ENCODE assay signal across 9 mouse cellular contexts in genomic region chr6:100380536-100380935, GRCm38 (mm10).
A peak's percentile ranks its signal among the peaks of the same experiment; 100 is the strongest.
DNase-seq lines count a peak whose midpoint lies in the region; ATAC-seq lines count a peak whose summit lies in the region.
"Had no signal": no experiment of that assay in that cellular context is flagged by ENCODE, and none has a peak within 500 bp of the region (broad histone marks: within the 10 kb centered on the region; RNA-seq: fewer than 3 reads in every experiment).

No protein-coding gene starts in this region.

- H3K4me2 ChIP-seq in embryonic facial prominence, embryonic 14.5 days (ENCODE audit: low read depth, low read length), result no peak overlapping the region
- peak overlapping the region; percentile 17 for H3K4me2 ChIP-seq in limb, embryonic 13.5 days (replicated peaks)

- H3K36me3 ChIP-seq in embryonic facial prominence, embryonic 14.5 days (ENCODE audit: control insufficient read depth, insufficient read depth, low read length), result no peaks in the 10 kb centered on the region
- H3K36me3 ChIP-seq in limb, embryonic 13.5 days, result no peaks in the 10 kb centered on the region

- H3K4me3 ChIP-seq in embryonic facial prominence, embryonic 14.5 days (ENCODE audit: low read depth, low read length), result no peak overlapping the region
- H3K4me3 ChIP-seq in limb, embryonic 13.5 days, result no peak overlapping the region
- H3K4me3 ChIP-seq: heart, adult 2 months had no signal

- WGBS in embryonic facial prominence, embryonic 14.5 days, result 16% methylated on average over 6 of the region's 6 CpGs
- 21% methylated on average over 6 of the region's 6 CpGs for WGBS in limb, embryonic 13.5 days

- H3K9ac ChIP-seq in embryonic facial prominence, embryonic 14.5 days (ENCODE audit: low read depth, low read length), result no peak overlapping the region
- H3K9ac ChIP-seq in limb, embryonic 13.5 days, result no peak overlapping the region

- H3K4me1 ChIP-seq in embryonic facial prominence, embryonic 14.5 days (ENCODE audit: control insufficient read depth, insufficient read depth, low read length), result peaks cover 33% of the 10 kb centered on the region
- H3K4me1 ChIP-seq in limb, embryonic 13.5 days, result peaks cover 38% of the 10 kb centered on the region

- no peak overlapping the region for H3K27ac ChIP-seq in embryonic facial prominence, embryonic 14.5 days (replicated peaks; ENCODE audit: low read depth, low read length)
- H3K27ac ChIP-seq in limb, embryonic 13.5 days, result peak overlapping the region; percentile 52
- H3K27ac ChIP-seq: heart, adult 2 months had no signal

- intact Hi-C loops in left cerebral cortex, postnatal 36 days (cut with DNase I), result no loop called here

- peak; percentile 38 for DNase-seq in right cerebral cortex, postnatal 14 days
- no peak for DNase-seq in right cerebral cortex, adult 18-20 months
- peak; percentile 89 for DNase-seq in embryonic facial prominence, embryonic 14.5 days (ENCODE audit: low spot score)
- peak; percentile 30 for DNase-seq in yolk sac, embryonic 10.5 days (ENCODE audit: low spot score)
- DNase-seq in left cerebral cortex, postnatal 36 days (ENCODE audit: low spot score in 2 of 2), result no peak
- no peak for DNase-seq in layer of hippocampus, adult 11-12 months (ENCODE audit: low spot score)
- DNase-seq in urinary bladder, postnatal 36 days (ENCODE audit: low spot score in 2 of 2), result no peak

- H3K27me3 ChIP-seq in embryonic facial prominence, embryonic 14.5 days (replicated peaks; ENCODE audit: control insufficient read depth, insufficient read depth, low read length), result no peaks in the 10 kb centered on the region
- H3K27me3 ChIP-seq in limb, embryonic 13.5 days, result 0 out of 2 replicates have a peak, but pooled peaks cover 3% of the 10 kb centered on the region

- H3K9me3 ChIP-seq in embryonic facial prominence, embryonic 14.5 days (ENCODE audit: control insufficient read depth, low read length), result no peaks in the 10 kb centered on the region
- H3K9me3 ChIP-seq in limb, embryonic 13.5 days, result no peaks in the 10 kb centered on the region

- peak; percentile 75; the same call in 1 of the 2 replicates for ATAC-seq in embryonic facial prominence, embryonic 14.5 days (ENCODE audit: low read depth)
- peak; percentile 55 for ATAC-seq in limb, embryonic 13.5 days (ENCODE audit: low FRiP score, low read depth)

Comparison
In these comparisons a context has a peak if more than half of its experiments do, and no peak if none do; other contexts are left out.
1. DNase-seq: peak in right cerebral cortex, postnatal 14 days (single experiment), embryonic facial prominence, embryonic 14.5 days (single experiment) and yolk sac, embryonic 10.5 days (single experiment); none in right cerebral cortex, adult 18-20 months (single experiment), left cerebral cortex, postnatal 36 days (0 of 2), layer of hippocampus, adult 11-12 months (single experiment) and urinary bladder, postnatal 36 days (0 of 2).